Mouse (Mus musculus): ENCODE measurements around the gene Traf3ip2. TPM values are rescaled to one million over a fixed set of nuclear protein-coding genes. Genes with fewer than 3 reads are reported as not detected.

Traf3ip2 gene
- polyA plus RNA-seq, 1 experiment from 2014 or later = 8.6 TPM

- no peak overlapping the region for H3K4me2 ChIP-seq
- no peak for ATAC-seq (replicated peaks; ENCODE audit: insufficient number of reproducible peaks, insufficient read depth, low FRiP score, low read depth)
- peaks cover 9% of the 10 kb centered on the region; the same call in 1 of the 2 replicates for H3K4me1 ChIP-seq (replicated peaks)
- H3K9me3 ChIP-seq (replicated peaks) = no peaks in the 10 kb centered on the region
- 62% methylated on average over 5 of the region's 5 CpGs for WGBS
- no peak overlapping the region for H3K9ac ChIP-seq
- H3K36me3 ChIP-seq = no peaks in the 10 kb centered on the region
- H3K27ac ChIP-seq = no peak overlapping the region
- no peaks in the 10 kb centered on the region for H3K27me3 ChIP-seq
- H3K4me3 ChIP-seq = no peak overlapping the region
These were observed 11.7 kb upstream of the Traf3ip2 start for GRCm38 (mm10) chr10:39601068-39601467.

- no peak overlapping the region for H3K9ac ChIP-seq
- H3K27ac ChIP-seq = no peak overlapping the region
- H3K4me3 ChIP-seq = no peak overlapping the region
- H3K9me3 ChIP-seq (replicated peaks) = no peaks in the 10 kb centered on the region
- H3K4me2 ChIP-seq = no peak overlapping the region
- ATAC-seq (replicated peaks; ENCODE audit: insufficient number of reproducible peaks, insufficient read depth, low FRiP score, low read depth) = no peak
- 82% methylated on average over 1 of the region's 1 CpGs for WGBS
- no peaks in the 10 kb centered on the region for H3K27me3 ChIP-seq
- 0 out of 2 replicates have a peak, but pooled peaks cover 4% of the 10 kb centered on the region for H3K4me1 ChIP-seq (replicated peaks)
- H3K36me3 ChIP-seq = no peaks in the 10 kb centered on the region
These were observed 6.3 kb upstream of the Traf3ip2 start for GRCm38 (mm10) chr10:39606434-39606833.

DNA sequence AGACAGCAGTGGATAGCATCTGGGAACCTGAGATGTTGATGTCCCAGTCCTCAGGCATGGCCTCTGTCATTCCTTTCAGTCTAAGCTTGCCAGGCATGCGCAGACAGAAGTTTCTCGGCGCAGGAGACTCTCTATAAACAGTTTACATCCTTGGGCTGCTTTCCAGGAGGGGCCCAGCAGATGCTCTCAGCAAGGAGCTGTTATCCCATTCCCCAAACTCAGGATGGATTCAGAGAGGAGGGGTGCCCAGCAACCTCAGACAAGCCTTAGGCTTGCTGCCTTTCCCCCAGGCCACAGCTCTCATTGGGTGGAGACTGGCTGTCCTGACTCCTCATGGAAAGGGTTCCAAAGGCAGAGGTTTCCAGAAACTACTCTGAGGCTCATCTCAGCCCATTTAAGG lies 1.5 kb upstream of the Traf3ip2 start:
- Histone ChIP-seq H3K27ac (no peak overlapping the region), H3K4me2 (no peak overlapping the region), H3K9ac (no peak overlapping the region), H3K4me1 (replicated peaks) (peaks cover 38% of the 10 kb centered on the region), H3K36me3 (no peaks in the 10 kb centered on the region), H3K27me3 (no peaks in the 10 kb centered on the region), H3K9me3 (replicated peaks) (no peaks in the 10 kb centered on the region), H3K4me3 (no peak overlapping the region)
- ATAC-seq (replicated peaks; ENCODE audit: insufficient number of reproducible peaks, insufficient read depth, low FRiP score, low read depth) = no peak
- WGBS = 62% methylated on average over 3 of the region's 3 CpGs

DNA sequence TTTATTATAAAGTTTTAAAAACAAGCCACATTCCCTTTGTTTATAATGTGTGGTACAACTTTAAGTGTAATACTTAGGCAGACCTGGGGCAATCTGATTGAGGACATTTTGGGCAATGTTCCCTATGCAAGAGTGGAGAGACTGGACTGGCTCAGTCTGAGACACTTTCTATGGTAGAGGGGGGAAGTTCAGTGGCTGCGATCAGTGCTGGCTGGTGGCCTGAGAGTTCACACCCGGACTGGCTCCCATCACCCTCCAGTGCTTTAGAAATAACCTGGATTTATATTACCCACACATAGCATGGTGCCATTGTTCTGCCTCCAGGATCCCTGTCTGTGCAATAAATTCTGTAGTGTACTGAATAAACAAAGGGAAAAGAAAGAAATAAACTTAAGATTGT lies 603 bp upstream of the Traf3ip2 start:
- Histone ChIP-seq H3K9ac (no peak overlapping the region), H3K27ac (peak overlapping the region; percentile 93), H3K36me3 (no peaks in the 10 kb centered on the region), H3K4me2 (peak overlapping the region; percentile 78; the same call in 1 of the 2 replicates), H3K4me1 (replicated peaks) (peaks cover 39% of the 10 kb centered on the region), H3K27me3 (no peaks in the 10 kb centered on the region), H3K4me3 (no peak overlapping the region), H3K9me3 (replicated peaks) (no peaks in the 10 kb centered on the region)
- no peak for ATAC-seq (replicated peaks; ENCODE audit: insufficient number of reproducible peaks, insufficient read depth, low FRiP score, low read depth)
- WGBS = 51% methylated on average over 2 of the region's 2 CpGs

DNA sequence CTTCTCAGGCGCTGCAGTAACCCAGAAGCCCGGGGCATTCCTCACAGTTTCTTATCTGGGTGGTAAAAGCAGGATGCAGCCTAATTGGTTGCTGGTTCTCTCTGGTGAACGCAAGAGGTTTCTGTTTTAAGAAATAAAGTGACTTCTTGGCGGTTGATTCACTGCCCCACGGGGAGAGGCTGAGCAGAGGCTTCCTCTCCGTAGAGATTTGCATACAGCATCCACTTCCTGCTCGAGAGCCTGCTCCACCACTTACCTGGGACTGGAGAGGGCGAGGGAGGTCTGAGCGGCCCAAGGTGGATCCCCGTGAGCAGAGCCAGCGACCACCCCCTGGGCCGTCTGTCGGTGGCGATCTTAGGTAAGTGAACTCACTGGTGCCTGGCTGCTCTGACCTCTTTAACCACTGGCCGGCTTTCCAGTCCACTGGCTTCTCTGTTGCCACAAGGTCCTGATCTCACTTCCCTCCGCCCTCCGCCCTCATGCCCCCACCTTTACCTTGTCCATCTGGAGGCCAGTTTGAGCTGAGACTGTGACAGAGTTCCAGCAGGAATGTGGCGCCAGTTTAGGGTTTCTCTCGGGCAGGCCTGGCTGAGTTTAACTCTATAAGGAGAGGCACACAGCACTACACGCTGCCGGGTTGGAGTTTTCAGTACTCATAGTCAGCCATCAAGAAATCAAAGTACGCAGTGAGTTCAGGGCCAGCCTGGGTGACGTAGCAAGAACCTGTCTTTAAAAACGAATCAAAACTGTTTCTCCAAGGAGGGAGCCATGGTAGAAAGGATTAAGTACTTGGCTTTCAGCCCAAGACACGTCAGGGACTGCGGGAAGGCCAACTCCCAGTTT lies 476 bp downstream of the Traf3ip2 start:
- Histone ChIP-seq H3K27me3 (no peaks in the 10 kb centered on the region), H3K4me3 (peak overlapping the region; percentile 56), H3K4me1 (replicated peaks) (peaks cover 39% of the 10 kb centered on the region), H3K9me3 (replicated peaks) (no peaks in the 10 kb centered on the region), H3K36me3 (no peaks in the 10 kb centered on the region), H3K9ac (peak overlapping the region; percentile 53), H3K27ac (peak overlapping the region; percentile 93), H3K4me2 (peak overlapping the region; percentile 78)
- WGBS = 4% methylated on average over 26 of the region's 26 CpGs
- peak; percentile 47 for ATAC-seq (replicated peaks; ENCODE audit: insufficient number of reproducible peaks, insufficient read depth, low FRiP score, low read depth)

DNA sequence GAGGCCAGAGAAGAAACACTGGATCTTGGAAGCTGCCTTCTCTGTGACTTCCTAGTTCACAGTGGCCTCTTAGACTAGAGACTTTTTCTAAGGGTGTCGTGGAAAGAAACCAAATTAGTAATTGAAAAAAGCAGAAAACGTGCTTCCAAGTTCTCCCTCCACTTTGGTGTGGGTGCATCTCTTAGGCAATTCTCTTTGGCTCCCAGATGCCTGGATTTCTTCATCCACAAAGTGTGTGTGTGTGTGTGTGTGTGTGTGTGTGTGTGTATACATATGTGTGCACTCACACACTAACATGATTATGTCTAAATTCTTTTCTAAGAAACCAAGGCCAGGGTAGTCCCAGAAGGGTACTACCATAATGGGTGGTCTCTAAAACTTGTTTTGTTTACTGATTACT lies 1.2 kb downstream of the Traf3ip2 start:
- ATAC-seq (replicated peaks; ENCODE audit: insufficient number of reproducible peaks, insufficient read depth, low FRiP score, low read depth) = no peak
- H3K27me3 ChIP-seq = no peaks in the 10 kb centered on the region
- H3K4me3 ChIP-seq = peak overlapping the region; percentile 56
- H3K27ac ChIP-seq = peak overlapping the region; percentile 93
- H3K9ac ChIP-seq = peak overlapping the region; percentile 53
- no peaks in the 10 kb centered on the region for H3K9me3 ChIP-seq (replicated peaks)
- H3K4me2 ChIP-seq = peak overlapping the region; percentile 78
- WGBS = 15% methylated on average over 2 of the region's 2 CpGs
- H3K4me1 ChIP-seq (replicated peaks) = peaks cover 39% of the 10 kb centered on the region
- no peaks in the 10 kb centered on the region for H3K36me3 ChIP-seq

DNA sequence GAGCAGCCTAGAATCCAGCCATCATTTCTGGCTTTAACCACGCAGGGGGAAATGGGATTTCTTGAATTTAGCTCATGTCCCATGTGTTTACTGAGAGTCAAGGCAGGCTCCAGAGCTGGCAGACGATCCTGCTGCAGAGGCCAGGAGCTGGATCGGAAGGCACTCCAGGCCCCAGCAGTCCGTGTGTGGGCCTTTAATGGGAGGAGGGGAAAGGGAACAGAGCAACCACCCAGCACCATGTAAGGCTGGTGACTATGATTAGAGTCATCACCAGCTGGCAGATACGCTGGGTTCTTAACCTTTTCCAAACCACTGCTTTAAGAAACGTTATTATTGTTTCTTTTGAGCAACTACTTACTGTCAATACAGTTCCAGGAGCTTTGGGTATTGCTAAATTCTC lies 1.9 kb downstream of the Traf3ip2 start:
- 14% methylated on average over 6 of the region's 6 CpGs for WGBS
- H3K36me3 ChIP-seq = peaks cover 3% of the 10 kb centered on the region; the same call in 1 of the 2 replicates
- ATAC-seq (replicated peaks; ENCODE audit: insufficient number of reproducible peaks, insufficient read depth, low FRiP score, low read depth) = peak; percentile 89
- no peaks in the 10 kb centered on the region for H3K9me3 ChIP-seq (replicated peaks)
- H3K4me3 ChIP-seq = peak overlapping the region; percentile 56
- peak overlapping the region; percentile 31 for H3K9ac ChIP-seq
- H3K27me3 ChIP-seq = no peaks in the 10 kb centered on the region
- peak overlapping the region; percentile 78 for H3K4me2 ChIP-seq
- peaks cover 39% of the 10 kb centered on the region for H3K4me1 ChIP-seq (replicated peaks)
- H3K27ac ChIP-seq = peak overlapping the region; percentile 93

- Histone ChIP-seq H3K4me2 (peak overlapping the region; percentile 78), H3K27me3 (no peaks in the 10 kb centered on the region), H3K9me3 (replicated peaks) (no peaks in the 10 kb centered on the region), H3K4me3 (peak overlapping the region; percentile 56; the same call in 1 of the 2 replicates), H3K27ac (peak overlapping the region; percentile 93), H3K36me3 (peaks cover 7% of the 10 kb centered on the region; the same call in 1 of the 2 replicates), H3K9ac (peak overlapping the region; percentile 31), H3K4me1 (replicated peaks) (peaks cover 39% of the 10 kb centered on the region)
- ATAC-seq (replicated peaks; ENCODE audit: insufficient number of reproducible peaks, insufficient read depth, low FRiP score, low read depth) = no peak
- WGBS = 77% methylated on average over 12 of the region's 12 CpGs
These were observed 2.9 kb downstream of the Traf3ip2 start for GRCm38 (mm10) chr10:39615531-39616229.

DNA sequence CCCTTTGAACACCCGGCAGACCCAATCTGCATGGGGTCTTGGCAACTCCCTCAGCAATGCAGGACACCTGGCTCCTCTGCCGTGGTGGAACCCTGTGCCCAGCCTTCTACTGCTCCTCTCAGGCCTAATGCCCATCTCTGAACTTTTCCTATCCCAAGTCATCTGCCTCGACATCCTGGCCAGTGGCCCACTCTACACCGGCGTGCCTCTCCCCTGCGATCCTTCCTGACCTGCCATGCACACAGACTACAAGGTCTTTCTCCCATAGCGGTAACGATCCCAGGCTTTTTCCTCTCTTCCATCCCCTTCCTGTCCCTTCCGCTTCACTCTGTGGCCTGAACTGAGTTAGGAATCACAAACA lies 3.5 kb downstream of the Traf3ip2 start:
- Histone ChIP-seq H3K9me3 (replicated peaks) (no peaks in the 10 kb centered on the region), H3K27me3 (no peaks in the 10 kb centered on the region), H3K4me3 (no peak overlapping the region), H3K27ac (0 out of 2 replicates have a peak overlapping the region, but pooled peaks have one; percentile 93), H3K9ac (no peak overlapping the region), H3K4me1 (replicated peaks) (peaks cover 37% of the 10 kb centered on the region), H3K4me2 (no peak overlapping the region), H3K36me3 (peaks cover 12% of the 10 kb centered on the region)
- no peak for ATAC-seq (replicated peaks; ENCODE audit: insufficient number of reproducible peaks, insufficient read depth, low FRiP score, low read depth)
- WGBS = 79% methylated on average over 9 of the region's 9 CpGs

DNA sequence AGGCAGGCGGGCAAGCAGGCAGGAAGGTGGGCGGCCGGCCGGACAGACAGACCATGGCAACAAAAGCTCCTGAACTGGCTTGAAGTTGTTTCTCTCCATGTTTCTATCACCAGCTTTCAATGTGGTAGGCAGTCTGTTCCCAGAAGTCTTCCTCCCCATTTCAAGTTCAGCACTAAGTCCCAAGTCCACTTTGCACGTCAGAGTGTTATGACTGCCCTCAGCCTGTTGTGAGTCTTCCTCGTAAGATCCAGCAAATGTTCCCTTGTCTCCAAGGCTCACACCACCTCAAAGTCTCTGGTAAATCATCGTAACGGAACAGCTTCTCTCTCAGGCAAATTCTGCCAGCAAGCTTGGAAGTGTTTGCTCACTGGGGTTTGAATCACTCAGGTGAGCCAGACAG lies 3.9 kb downstream of the Traf3ip2 start:
- no peak overlapping the region for H3K27ac ChIP-seq
- no peak for ATAC-seq (replicated peaks; ENCODE audit: insufficient number of reproducible peaks, insufficient read depth, low FRiP score, low read depth)

GRCm38 (mm10) chr10:39618431-39618830 lies 5.7 kb downstream of the Traf3ip2 start:
- ATAC-seq (replicated peaks; ENCODE audit: insufficient number of reproducible peaks, insufficient read depth, low FRiP score, low read depth) = no peak
- peaks cover 27% of the 10 kb centered on the region for H3K4me1 ChIP-seq (replicated peaks)
- no peak overlapping the region for H3K4me3 ChIP-seq
- H3K9ac ChIP-seq = no peak overlapping the region
- H3K36me3 ChIP-seq = peaks cover 17% of the 10 kb centered on the region
- no peaks in the 10 kb centered on the region for H3K9me3 ChIP-seq (replicated peaks)
- 83% methylated on average over 10 of the region's 10 CpGs for WGBS
- H3K27ac ChIP-seq = no peak overlapping the region
- no peak overlapping the region for H3K4me2 ChIP-seq
- H3K27me3 ChIP-seq = no peaks in the 10 kb centered on the region

More for the DNA sequence above, 3.9 kb downstream of the Traf3ip2 start:
- no peaks in the 10 kb centered on the region for H3K27me3 ChIP-seq
- peaks cover 16% of the 10 kb centered on the region for H3K36me3 ChIP-seq
- no peak overlapping the region for H3K4me2 ChIP-seq
- H3K9me3 ChIP-seq (replicated peaks) = no peaks in the 10 kb centered on the region
- WGBS = 88% methylated on average over 8 of the region's 8 CpGs
- H3K9ac ChIP-seq = no peak overlapping the region
- H3K4me1 ChIP-seq (replicated peaks) = peaks cover 35% of the 10 kb centered on the region
- no peak overlapping the region for H3K4me3 ChIP-seq

Measured in heart, embryonic 15.5 days (tissue).